Mouse (Mus musculus): ENCODE results near the gene Them4. TPM values are rescaled to one million over a fixed set of nuclear protein-coding genes. Genes with fewer than 3 reads are reported as not detected.

The Them4 gene
- total RNA-seq, 2 experiments from 2014 or later = 17.6 to 19.0 TPM

GRCm38 (mm10) chr3:94341959-94342422 lies 32.1 kb downstream of the Them4 start, which contains the start of gene Them5:
TSS of gene Them5 (plus strand) at chr3:94342099.
- intact Hi-C loops (cut with DNase I) = no loop called here
- H3K27ac ChIP-seq = no peak within 1 kb of the TSS
- DNase-seq (ENCODE audit: extremely low spot score in 1 of 2, low spot score in 2 of 2) = no peak
- TF ChIP-seq CTCF (IDR thresholded peaks at IDR 0.05) = no peak
- no peak within 1 kb of the TSS for H3K4me3 ChIP-seq

- no peak for DNase-seq (ENCODE audit: extremely low spot score in 1 of 2, low spot score in 2 of 2)
- Histone ChIP-seq H3K4me3 (no peak overlapping the region), H3K27ac (no peak overlapping the region)
- intact Hi-C loops (cut with DNase I) = no loop called here
- TF ChIP-seq CTCF (IDR thresholded peaks at IDR 0.05) = no peak
Observed at GRCm38 (mm10) chr3:94342552-94342951, 32.7 kb downstream of the Them4 start.

- TF ChIP-seq CTCF (IDR thresholded peaks at IDR 0.05) = no peak
- H3K4me3 ChIP-seq = no peak overlapping the region
- no peak for DNase-seq (ENCODE audit: extremely low spot score in 1 of 2, low spot score in 2 of 2)
- intact Hi-C loops (cut with DNase I) = no loop called here
- H3K27ac ChIP-seq = no peak overlapping the region
Observed at GRCm38 (mm10) chr3:94344182-94344581, 34.3 kb downstream of the Them4 start.

- DNase-seq (ENCODE audit: extremely low spot score in 1 of 2, low spot score in 2 of 2) = no peak
- intact Hi-C loops (cut with DNase I) = no loop called here
- H3K4me3 ChIP-seq = no peak overlapping the region
- TF ChIP-seq CTCF (IDR thresholded peaks at IDR 0.05) = no peak
- no peak overlapping the region for H3K27ac ChIP-seq
Observed at GRCm38 (mm10) chr3:94344897-94345296, 35.0 kb downstream of the Them4 start.

GRCm38 (mm10) chr3:94348146-94348545 lies 38.3 kb downstream of the Them4 start:
- DNase-seq (ENCODE audit: extremely low spot score in 1 of 2, low spot score in 2 of 2) = no peak
- intact Hi-C loops (cut with DNase I) = no loop called here
- no peak overlapping the region for H3K4me3 ChIP-seq
- no peak for TF ChIP-seq CTCF (IDR thresholded peaks at IDR 0.05)
- no peak overlapping the region for H3K27ac ChIP-seq

GRCm38 (mm10) chr3:94360812-94361211 lies 50.9 kb downstream of the Them4 start:
- intact Hi-C loops (cut with DNase I) = loop anchor here (10.0 kb wide), 1 partner anchor 544 kb away; no protein-coding TSS in a partner anchor
- peak; percentile 46 for TF ChIP-seq CTCF (IDR thresholded peaks at IDR 0.05)
- Histone ChIP-seq H3K4me3 (no peak overlapping the region), H3K27ac (no peak overlapping the region)
- no peak for DNase-seq (ENCODE audit: extremely low spot score in 1 of 2, low spot score in 2 of 2)

GRCm38 (mm10) chr3:94362138-94362537 lies 52.2 kb downstream of the Them4 start, which contains the start of gene C2cd4d:
TSS of gene C2cd4d (plus strand) at chr3:94362438.
- TF ChIP-seq CTCF (IDR thresholded peaks at IDR 0.05) = no peak
- intact Hi-C loops (cut with DNase I) = loop anchor here (10.0 kb wide), 1 partner anchor 543 kb away; no protein-coding TSS in a partner anchor
- Histone ChIP-seq H3K27ac (no peak within 1 kb of the TSS), H3K4me3 (peak within 1 kb of the TSS; percentile 52)
- DNase-seq (ENCODE audit: extremely low spot score in 1 of 2, low spot score in 2 of 2) = no peak

- TF ChIP-seq CTCF (IDR thresholded peaks at IDR 0.05) = no peak
- intact Hi-C loops (cut with DNase I) = loop anchor here (10.0 kb wide), 1 partner anchor 541 kb away; no protein-coding TSS in a partner anchor
- peak overlapping the region; percentile 52 for H3K4me3 ChIP-seq
- H3K27ac ChIP-seq = no peak overlapping the region
- DNase-seq (ENCODE audit: extremely low spot score in 1 of 2, low spot score in 2 of 2) = peak in 1 of 2 experiments; percentile 41
Observed at GRCm38 (mm10) chr3:94363291-94364153, 53.6 kb downstream of the Them4 start.

GRCm38 (mm10) chr3:94364154-94364526 lies 54.3 kb downstream of the Them4 start:
- no peak overlapping the region for H3K27ac ChIP-seq
- peak in 1 of 2 experiments; percentile 45 for DNase-seq (ENCODE audit: extremely low spot score in 1 of 2, low spot score in 2 of 2)
- no peak for TF ChIP-seq CTCF (IDR thresholded peaks at IDR 0.05)
- intact Hi-C loops (cut with DNase I) = loop anchor here (10.0 kb wide), 1 partner anchor 541 kb away; no protein-coding TSS in a partner anchor
- H3K4me3 ChIP-seq = peak overlapping the region; percentile 52

- peak; percentile 76 to 82 for DNase-seq (ENCODE audit: extremely low spot score in 1 of 2, low spot score in 2 of 2)
- intact Hi-C loops (cut with DNase I) = loop anchor here (2.0 to 10.0 kb wide), 6 partner anchors 46 to 538 kb away; partner anchors contain the start of genes Mrpl9, Oaz3 and Tdrkh
- no peak overlapping the region for H3K27ac ChIP-seq
- peak; percentile 67 for TF ChIP-seq CTCF (IDR thresholded peaks at IDR 0.05)
- no peak overlapping the region for H3K4me3 ChIP-seq
Observed at GRCm38 (mm10) chr3:94366761-94367160, 56.9 kb downstream of the Them4 start.

GRCm38 (mm10) chr3:94367511-94367910 lies 57.6 kb downstream of the Them4 start:
- intact Hi-C loops (cut with DNase I) = loop anchor here (2.0 to 10.0 kb wide), 6 partner anchors 45 to 537 kb away; partner anchors contain the start of genes Mrpl9, Oaz3 and Tdrkh
- H3K27ac ChIP-seq = no peak overlapping the region
- H3K4me3 ChIP-seq = no peak overlapping the region
- TF ChIP-seq CTCF (IDR thresholded peaks at IDR 0.05) = no peak
- DNase-seq (ENCODE audit: extremely low spot score in 1 of 2, low spot score in 2 of 2) = no peak

GRCm38 (mm10) chr3:94368631-94369030 lies 58.7 kb downstream of the Them4 start:
- DNase-seq (ENCODE audit: extremely low spot score in 1 of 2, low spot score in 2 of 2) = no peak
- no peak overlapping the region for H3K27ac ChIP-seq
- TF ChIP-seq CTCF (IDR thresholded peaks at IDR 0.05) = no peak
- no peak overlapping the region for H3K4me3 ChIP-seq
- intact Hi-C loops (cut with DNase I) = loop anchor here (5.0 to 10.0 kb wide), 4 partner anchors 74 to 536 kb away; partner anchors contain the start of genes Mrpl9 and Oaz3
